Mouse (Mus musculus) spleen, adult 2 months (tissue): ENCODE results near the gene Rplp1. TPM values are rescaled to one million over a fixed set of nuclear protein-coding genes. Genes with fewer than 3 reads are reported as not detected.

Experiments
- DNase-seq, 2 experiments: peaks; one replicate each; pipeline versions ENCODE4 v3.0.0 to v3.0.0-alpha.2; 2012 to 2021; ENCODE audit warnings: low spot score in 2 of 2, low read depth in 1 of 2
- H3K27ac ChIP-seq: fragments of 200-500 bp; 2 replicates; pipeline ENCODE4 v1.5.1; 2012; ENCODE audit warnings: low read length, inconsistent platforms; ENCODE audit not compliant: insufficient read depth
- H3K27me3 ChIP-seq: fragments of 200-500 bp; 2 replicates; pipeline ENCODE4 v1.6.1; 2012; ENCODE audit warnings: mild to moderate bottlenecking, moderate library complexity, low read length, inconsistent platforms; ENCODE audit not compliant: control insufficient read depth, insufficient read depth
- H3K36me3 ChIP-seq: fragments of 200-500 bp; 2 replicates; pipeline ENCODE4 v1.6.1; 2012; ENCODE audit warnings: mild to moderate bottlenecking, low read length, inconsistent platforms; ENCODE audit not compliant: control insufficient read depth, insufficient read depth
- H3K4me1 ChIP-seq: fragments of 200-500 bp; 2 replicates; pipeline ENCODE4 v1.6.1; 2011; ENCODE audit warnings: inconsistent platforms; ENCODE audit not compliant: control insufficient read depth, insufficient read depth, insufficient read length
- H3K4me3 ChIP-seq: fragments of 200-500 bp; 2 replicates; pipeline ENCODE4 v1.5.1; 2011; ENCODE audit warnings: mild to moderate bottlenecking, inconsistent platforms; ENCODE audit not compliant: insufficient read depth, insufficient read length; ENCODE audit errors: extremely low read depth
- CTCF ChIP-seq: fragments of 200-500 bp; IDR thresholded peaks from 2 replicates; pipeline ENCODE4 v1.5.1; 2011; ENCODE audit warnings: mild to moderate bottlenecking, inconsistent platforms; ENCODE audit not compliant: insufficient read depth, insufficient read length, insufficient replicate concordance; ENCODE audit errors: extremely low read depth
- POLR2A ChIP-seq: fragments of 200-500 bp; IDR thresholded peaks from 2 replicates; pipeline ENCODE4 v1.6.1; 2011; ENCODE audit warnings: low read depth, low read length, inconsistent platforms
- WGBS: fragments of 180-500 bp; shearing (Covaris S2); methylation state at CpG from one replicate; pipeline ENCODE4 v1.1.7; 2018; 5-methylcytosine and 5-hydroxymethylcytosine counted together
- polyA plus RNA-seq: library from polyadenylated mRNA; depleted of rRNA; stranded (reverse); fragments of >200 nt; gene quantifications from 2 replicates; pipeline ENCODE4 v1.2.3, GENCODE M21; 2012

Rplp1 gene
- polyA plus RNA-seq, 1 experiment = 13,207 TPM

DNA sequence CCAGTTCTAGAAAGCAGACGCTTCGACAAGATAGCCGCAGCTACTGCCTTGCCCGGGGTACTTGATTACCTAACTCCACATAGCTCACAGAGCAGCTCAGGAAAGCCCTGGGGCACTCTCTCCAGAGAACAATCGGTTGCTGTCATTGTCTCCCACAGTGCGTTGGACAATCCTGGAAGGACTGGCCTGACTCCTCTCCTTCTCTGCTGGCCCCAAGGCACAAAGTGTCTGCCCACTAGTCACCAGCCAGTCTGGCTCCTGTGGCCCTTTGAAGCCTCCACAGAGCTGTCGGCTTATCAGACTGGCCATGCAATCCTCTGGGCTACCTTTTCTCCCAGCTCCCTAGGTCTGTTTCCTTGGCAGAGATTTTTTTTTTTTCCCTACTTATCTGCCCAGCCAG lies 37.9 kb upstream of the Rplp1 start:
- 90% methylated on average over 7 of the region's 7 CpGs for WGBS
- no peak for TF ChIP-seq POLR2A
- TF ChIP-seq CTCF = no peak
- H3K4me3 ChIP-seq = no peak overlapping the region
- H3K27me3 ChIP-seq = no peaks in the 10 kb centered on the region
- no peak overlapping the region for H3K27ac ChIP-seq
- H3K36me3 ChIP-seq = no peaks in the 10 kb centered on the region
- no peak for DNase-seq
- no peaks in the 10 kb centered on the region; the same call in 1 of the 2 replicates for H3K4me1 ChIP-seq

DNA sequence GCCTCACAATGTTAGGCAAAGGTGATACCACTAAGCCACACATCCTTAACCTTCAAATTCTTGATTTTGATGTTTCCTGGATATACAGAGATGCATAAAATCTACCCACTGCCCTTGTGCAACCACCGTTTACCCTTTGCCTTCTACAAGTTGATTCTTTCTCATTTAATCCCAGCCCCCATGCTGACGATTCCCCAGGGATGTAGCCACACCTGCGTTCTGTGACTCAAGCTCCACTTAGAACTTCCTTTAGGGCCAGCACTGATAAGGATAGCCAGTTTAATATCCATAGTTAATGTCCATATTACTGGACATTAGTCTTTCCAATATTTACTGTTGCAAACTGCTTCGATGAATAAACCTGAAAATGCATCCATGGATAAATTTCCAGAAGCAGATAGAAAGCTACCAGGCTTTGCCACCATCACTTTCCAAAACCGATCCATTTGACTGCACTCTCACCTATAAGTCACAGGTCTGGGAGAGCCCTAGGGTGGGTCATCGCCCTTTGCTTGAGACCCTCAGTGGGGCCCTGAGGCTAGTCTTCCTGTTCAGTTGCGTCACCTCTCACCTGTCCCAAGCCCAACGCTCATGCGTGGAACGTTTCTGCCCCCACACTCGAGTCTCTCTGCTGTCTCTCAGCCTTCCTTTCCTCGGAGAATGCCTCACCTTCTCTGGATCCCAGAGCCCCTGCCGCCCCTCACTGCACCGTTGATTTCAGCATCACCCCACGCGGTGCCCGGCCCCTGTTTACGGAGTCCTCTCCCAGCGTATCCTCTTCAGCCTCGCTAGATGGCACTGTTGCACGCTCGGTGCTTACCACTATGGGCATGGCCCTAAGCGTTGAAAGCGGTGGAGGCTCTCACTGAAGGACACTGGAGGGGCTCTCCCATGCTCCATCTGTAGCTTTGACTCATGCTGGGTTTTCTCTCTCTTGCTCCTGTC lies 33.3 kb upstream of the Rplp1 start:
- H3K27ac ChIP-seq = no peak overlapping the region

DNA sequence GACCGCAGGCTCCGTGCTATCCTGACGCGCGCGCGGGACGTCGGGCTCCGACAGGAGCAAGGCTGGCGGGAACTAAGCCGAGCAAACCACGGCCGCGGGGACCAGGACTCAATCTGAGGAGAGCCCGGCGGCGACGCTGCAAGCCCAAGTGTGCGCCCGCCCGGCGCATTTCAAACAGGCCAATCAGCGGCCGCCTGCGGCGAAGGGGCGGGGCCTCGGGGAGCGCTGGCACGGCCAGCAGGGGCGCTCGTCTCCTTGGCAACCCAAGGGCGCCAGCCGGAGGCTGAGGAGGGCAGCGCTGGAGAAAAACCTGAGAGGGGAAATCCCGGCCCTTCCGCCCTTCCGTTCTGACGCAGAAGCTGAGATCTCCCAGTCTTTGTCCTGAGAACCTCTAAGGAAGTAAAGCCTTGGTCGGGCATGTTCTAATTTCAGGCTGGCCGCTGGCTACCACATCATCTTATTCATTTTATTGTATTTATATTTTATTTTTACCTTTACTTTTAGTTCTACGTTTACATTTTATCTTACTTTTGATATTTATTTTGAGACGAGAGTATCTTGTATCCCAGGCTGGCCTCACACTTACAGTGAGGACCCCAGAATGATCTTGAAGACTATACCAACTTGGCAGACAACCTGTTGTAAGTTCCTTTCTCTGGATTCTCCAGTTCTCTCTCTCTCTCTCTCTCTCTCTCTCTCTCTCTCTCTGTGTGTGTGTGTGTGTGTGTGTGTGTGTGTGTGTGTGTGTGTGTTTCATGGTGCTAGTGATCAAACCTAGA lies 32.5 kb upstream of the Rplp1 start, which contains the start of gene Kif23:
Kif23 (minus strand) TSS at position 152 of the 779 bp plus-strand sequence.
- Histone ChIP-seq H3K4me3 (peak within 1 kb of the TSS; percentile 81), H3K36me3 (no peaks in the 10 kb centered on the region), H3K4me1 (no peaks in the 10 kb centered on the region; the same call in 1 of the 2 replicates), H3K27ac (peak within 1 kb of the TSS; percentile 4; the same call in 1 of the 2 replicates), H3K27me3 (no peaks in the 10 kb centered on the region)
- under 1% methylated on average over 44 of the region's 44 CpGs for WGBS
- TF ChIP-seq POLR2A (peak; percentile 8; the same call in 1 of the 2 replicates), CTCF (peak; percentile 76)
- DNase-seq = peak; percentile 88 to 97

More for the DNA sequence above, 33.3 kb upstream of the Rplp1 start:
- Histone ChIP-seq H3K36me3 (no peaks in the 10 kb centered on the region), H3K4me1 (no peaks in the 10 kb centered on the region; the same call in 1 of the 2 replicates), H3K4me3 (peak overlapping the region; percentile 59; the same call in 1 of the 2 replicates), H3K27me3 (no peaks in the 10 kb centered on the region)
- 6% methylated on average over 24 of the region's 24 CpGs for WGBS
- TF ChIP-seq CTCF = peak; percentile 94
- no peak for TF ChIP-seq POLR2A
- peak; percentile 75 to 77 for DNase-seq

DNA sequence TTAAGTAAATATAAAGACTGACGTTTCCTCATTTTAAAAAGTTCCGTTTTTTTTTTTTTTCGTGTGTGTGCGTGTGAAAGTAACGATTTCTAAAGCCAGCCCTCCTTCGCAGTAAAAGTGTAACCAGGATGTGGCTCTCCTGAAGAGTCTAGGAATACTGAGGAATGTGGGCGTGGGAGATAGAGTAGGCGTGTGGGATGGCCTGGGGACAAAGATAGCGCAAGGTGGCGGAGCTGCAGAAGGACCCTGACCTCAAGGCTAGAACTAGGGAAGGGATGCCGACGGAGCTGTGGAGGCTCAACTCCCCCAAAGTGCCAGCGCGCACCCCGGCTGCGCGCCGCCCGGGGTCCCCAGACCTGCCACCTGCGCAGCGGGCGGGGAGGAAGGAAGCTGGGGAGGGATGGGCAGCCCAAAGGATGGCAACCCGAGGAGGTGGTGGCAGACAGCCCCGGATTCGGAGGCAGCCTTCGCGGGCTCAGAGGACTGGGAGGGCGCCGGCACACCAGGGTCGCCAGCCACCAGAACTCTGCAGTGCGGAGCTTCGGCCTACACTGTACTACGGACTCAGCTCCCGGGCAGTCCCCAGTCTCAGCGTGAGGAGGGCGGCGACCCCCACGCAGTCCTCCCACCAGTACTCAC lies 31.8 kb upstream of the Rplp1 start:
- DNase-seq = no peak
- TF ChIP-seq CTCF = no peak
- TF ChIP-seq POLR2A = no peak

DNA sequence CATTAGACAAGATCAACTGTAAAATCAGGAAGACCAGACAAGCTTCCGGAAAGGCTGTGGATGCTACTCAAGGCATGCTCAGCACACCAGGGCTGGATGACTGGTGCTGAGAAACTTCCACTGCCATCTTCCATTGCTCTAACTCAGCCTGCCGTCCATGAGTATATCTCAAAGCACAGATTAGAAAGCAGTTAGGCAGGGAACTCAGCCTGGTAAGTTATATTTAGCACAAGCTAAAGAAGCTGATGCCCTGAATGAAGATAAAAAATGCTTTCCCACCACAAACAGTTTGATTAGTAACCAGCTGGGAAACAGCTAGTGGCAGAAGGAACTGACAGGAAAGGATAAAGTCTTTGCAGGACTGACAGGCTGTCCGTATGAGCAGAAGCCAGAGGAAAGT lies 26.7 kb upstream of the Rplp1 start:
- WGBS = 77% methylated on average over 3 of the region's 3 CpGs
- H3K4me3 ChIP-seq = no peak overlapping the region
- DNase-seq = no peak
- no peaks in the 10 kb centered on the region for H3K27me3 ChIP-seq
- no peaks in the 10 kb centered on the region; the same call in 1 of the 2 replicates for H3K36me3 ChIP-seq
- H3K27ac ChIP-seq = no peak overlapping the region
- no peaks in the 10 kb centered on the region for H3K4me1 ChIP-seq
- no peak for TF ChIP-seq POLR2A
- no peak for TF ChIP-seq CTCF

More for the DNA sequence above, 31.8 kb upstream of the Rplp1 start:
- peak overlapping the region; percentile 81 for H3K4me3 ChIP-seq
- H3K4me1 ChIP-seq = no peaks in the 10 kb centered on the region; the same call in 1 of the 2 replicates
- 0 out of 2 replicates have a peak overlapping the region, but pooled peaks have one; percentile 4 for H3K27ac ChIP-seq
- WGBS = under 1% methylated on average over 37 of the region's 38 CpGs
- H3K27me3 ChIP-seq = no peaks in the 10 kb centered on the region
- H3K36me3 ChIP-seq = no peaks in the 10 kb centered on the region

DNA sequence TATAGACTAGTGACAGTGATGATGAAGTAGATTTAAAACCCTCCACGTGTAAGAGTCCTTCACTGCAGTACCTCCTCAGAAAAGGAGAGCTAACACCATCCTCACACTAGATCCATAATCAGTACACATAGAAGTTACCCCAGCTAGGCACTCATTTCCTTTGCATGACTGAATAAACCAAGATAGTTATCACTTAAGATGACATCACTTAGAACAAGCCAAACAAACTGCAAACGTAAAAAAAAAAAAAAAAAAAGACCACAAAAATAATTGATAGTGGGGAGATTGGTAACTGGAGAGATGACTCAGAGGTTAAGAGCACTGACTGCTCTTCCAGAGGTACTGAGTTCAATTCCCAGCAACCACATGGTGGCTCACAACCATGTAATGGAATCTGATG lies 19.0 kb upstream of the Rplp1 start:
- no peak for DNase-seq
- WGBS = 62% methylated on average over 2 of the region's 2 CpGs
- Histone ChIP-seq H3K27me3 (no peaks in the 10 kb centered on the region), H3K4me3 (no peak overlapping the region), H3K36me3 (peaks cover 1% of the 10 kb centered on the region; the same call in 1 of the 2 replicates), H3K27ac (no peak overlapping the region), H3K4me1 (no peaks in the 10 kb centered on the region)
- TF ChIP-seq POLR2A = no peak
- no peak for TF ChIP-seq CTCF
